Mouse (Mus musculus): ENCODE results near the gene Chd3. TPM values are rescaled to one million over a fixed set of nuclear protein-coding genes. Genes with fewer than 3 reads are reported as not detected.
A peak's percentile ranks its signal among the peaks of the same experiment; 100 is the strongest.
"Not testable (repeated sequence)": the region's sequence is repeated elsewhere in the genome, so short reads cannot be mapped to it uniquely, and the experiment has no call there.

Gene Chd3
- polyA plus RNA-seq, 1 experiment from 2014 or later: 39.4 TPM

DNA sequence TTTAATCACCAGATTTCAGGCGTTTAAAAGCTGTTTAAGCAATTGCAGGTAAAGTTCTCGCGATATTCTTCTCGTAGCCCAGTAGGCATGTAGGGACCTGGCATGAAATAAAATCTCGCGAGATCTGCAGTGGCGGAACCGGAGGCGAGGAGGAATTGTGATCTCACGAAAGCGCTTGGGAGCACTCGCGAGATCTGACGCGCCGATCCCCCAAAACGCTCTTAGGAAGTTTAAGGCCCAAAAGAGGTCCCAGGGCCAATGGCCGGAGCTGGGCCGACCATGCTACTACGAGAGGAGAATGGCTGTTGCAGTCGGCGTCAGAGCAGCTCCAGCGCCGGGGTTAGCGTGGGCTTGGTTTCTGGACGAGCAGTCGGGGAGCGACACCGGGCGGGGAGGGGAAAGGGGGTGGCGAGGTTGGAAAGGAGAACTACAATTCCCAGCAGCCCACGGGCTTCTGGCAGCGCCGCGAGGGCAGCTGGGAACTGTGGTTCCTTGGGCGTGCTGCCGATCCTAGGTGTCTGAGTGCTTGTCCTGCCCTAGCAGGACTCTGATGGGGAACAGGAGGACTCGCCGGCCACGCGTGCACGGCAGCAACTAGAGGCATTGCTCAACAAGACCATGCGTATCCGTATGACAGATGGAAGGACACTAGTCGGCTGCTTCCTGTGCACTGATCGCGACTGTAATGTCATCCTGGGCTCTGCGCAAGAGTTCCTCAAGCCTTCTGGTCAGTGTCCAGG, 26.6 kb upstream of the Chd3 start:
- WGBS: 1% methylated on average over 42 of the region's 48 CpGs
- DNase-seq (ENCODE audit: low spot score, missing footprints) (peak; percentile 100), ATAC-seq (ENCODE audit: low FRiP score) (peak; percentile 87)
- Histone ChIP-seq H3K4me1 (ENCODE audit: control insufficient read depth, insufficient read depth, low read length) (peaks cover 43% of the 10 kb centered on the region), H3K4me3 (ENCODE audit: low read depth, low read length) (peak overlapping the region; percentile 51), H3K9me3 (ENCODE audit: control insufficient read depth, low read length) (no peaks in the 10 kb centered on the region), H3K4me2 (peak overlapping the region; percentile 82), H3K27ac (ENCODE audit: low read depth, low read length) (peak overlapping the region; percentile 85), H3K36me3 (ENCODE audit: control insufficient read depth, insufficient read depth, low read length) (peaks cover 13% of the 10 kb centered on the region), H3K27me3 (ENCODE audit: control insufficient read depth, insufficient read depth, low read length) (peaks cover 12% of the 10 kb centered on the region), H3K9ac (ENCODE audit: low read length) (peak overlapping the region; percentile 75)

DNA sequence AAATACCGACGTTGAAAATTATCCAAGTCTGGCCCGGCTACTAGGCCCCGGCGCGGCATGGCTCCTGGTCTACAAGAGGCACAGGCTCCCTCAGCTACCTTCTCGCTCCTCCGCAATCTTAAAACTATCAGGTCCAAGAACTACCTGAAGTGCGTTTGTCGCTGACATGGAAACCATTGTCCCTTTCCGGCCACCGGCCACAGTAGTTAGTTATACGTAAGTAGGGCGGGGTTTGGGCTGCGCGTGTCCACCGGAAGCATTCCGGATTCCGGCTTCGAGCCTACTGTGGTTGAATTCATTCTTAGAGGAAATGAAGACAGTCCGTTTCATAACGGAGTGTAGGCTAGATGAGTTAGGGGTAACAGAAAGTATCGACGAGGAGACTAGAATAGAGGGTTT, 26.0 kb upstream of the Chd3 start, which contains the start of the genes Naa38 and Cyb5d1:
TSS of gene Naa38 (plus strand) at position 253 of the 399 bp plus-strand sequence.
TSS of gene Cyb5d1 (minus strand) at position 397 of the 399 bp plus-strand sequence.
- ATAC-seq (ENCODE audit: low FRiP score): peak; percentile 72
- H3K27ac ChIP-seq (ENCODE audit: low read depth, low read length): peak within 1 kb of the TSS; percentile 85
- not testable (repeated sequence) for H3K27me3 ChIP-seq (ENCODE audit: control insufficient read depth, insufficient read depth, low read length); DNase-seq (ENCODE audit: low spot score, missing footprints); H3K36me3 ChIP-seq (ENCODE audit: control insufficient read depth, insufficient read depth, low read length); H3K9me3 ChIP-seq (ENCODE audit: control insufficient read depth, low read length)
- peaks cover 42% of the 10 kb centered on the region for H3K4me1 ChIP-seq (ENCODE audit: control insufficient read depth, insufficient read depth, low read length)
- WGBS: under 1% methylated on average over 21 of the region's 24 CpGs
- peak within 1 kb of the TSS; percentile 75 for H3K9ac ChIP-seq (ENCODE audit: low read length)
- H3K4me3 ChIP-seq (ENCODE audit: low read depth, low read length): peak within 1 kb of the TSS; percentile 51
- peak within 1 kb of the TSS; percentile 82 for H3K4me2 ChIP-seq

DNA sequence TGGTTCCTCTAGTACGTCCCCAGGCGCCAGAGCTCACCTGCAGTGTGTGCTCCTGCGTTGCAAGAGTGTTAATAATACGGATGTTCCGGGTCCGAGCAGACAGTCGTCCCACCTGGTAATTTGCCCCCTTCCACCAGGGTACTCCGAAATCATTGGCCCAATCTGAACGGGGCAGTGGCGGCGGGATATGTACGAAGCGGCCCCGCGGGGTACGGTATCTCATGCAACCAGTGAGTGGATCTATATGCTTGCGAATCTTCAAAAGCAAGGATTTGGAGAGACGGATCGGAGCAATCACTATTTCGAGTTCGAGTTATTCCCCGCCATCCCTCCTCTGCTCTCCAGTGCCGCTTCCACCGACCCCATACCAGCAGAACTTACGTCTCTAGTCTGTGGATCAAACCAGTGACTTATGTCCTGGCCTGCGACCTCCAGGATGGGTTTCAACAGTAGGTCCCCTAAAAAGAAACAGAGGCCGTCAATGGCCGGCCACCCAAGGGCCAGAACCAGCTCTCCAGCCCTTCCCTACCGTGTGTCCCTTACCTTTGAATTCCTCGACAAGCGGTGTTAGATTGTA, 25.5 kb upstream of the Chd3 start:
- 2% methylated on average over 31 of the region's 31 CpGs for WGBS
- DNase-seq (ENCODE audit: low spot score, missing footprints): peak; percentile 92

DNA sequence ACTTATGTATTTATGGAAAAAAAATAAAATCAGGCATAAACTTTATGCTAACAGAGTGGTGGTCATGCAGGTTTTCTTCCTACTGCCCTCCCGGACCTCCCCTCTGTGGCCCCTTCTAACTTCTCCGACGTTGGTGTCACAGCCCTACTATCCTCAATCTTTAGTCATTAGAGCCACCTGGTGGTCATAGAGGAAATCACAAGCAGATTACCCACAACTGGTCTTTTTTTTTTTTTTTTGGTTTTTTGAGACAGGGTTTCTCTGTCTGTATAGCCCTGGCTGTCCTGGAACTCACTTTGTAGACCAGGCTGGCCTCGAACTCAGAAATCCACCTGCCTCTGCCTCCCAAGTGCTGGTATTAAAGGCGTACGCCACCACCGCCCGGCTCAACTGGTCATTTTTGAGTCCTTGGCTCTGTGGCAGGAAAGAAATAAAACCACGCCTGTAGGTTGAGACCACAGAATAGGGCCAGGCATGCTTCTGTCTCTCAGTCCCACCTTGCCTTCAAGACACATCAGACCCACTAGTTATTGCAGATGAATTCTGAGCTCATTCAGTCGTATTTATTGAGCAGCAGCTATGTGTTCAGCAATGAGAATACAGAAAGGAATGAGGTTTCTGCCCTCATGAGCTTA, 21.3 kb upstream of the Chd3 start:
- Histone ChIP-seq H3K9ac (ENCODE audit: low read length) (no peak overlapping the region), H3K9me3 (ENCODE audit: control insufficient read depth, low read length) (no peaks in the 10 kb centered on the region), H3K36me3 (ENCODE audit: control insufficient read depth, insufficient read depth, low read length) (no peaks in the 10 kb centered on the region), H3K4me2 (no peak overlapping the region), H3K27ac (ENCODE audit: low read depth, low read length) (no peak overlapping the region), H3K4me1 (ENCODE audit: control insufficient read depth, insufficient read depth, low read length) (peaks cover 4% of the 10 kb centered on the region), H3K27me3 (ENCODE audit: control insufficient read depth, insufficient read depth, low read length) (no peaks in the 10 kb centered on the region), H3K4me3 (ENCODE audit: low read depth, low read length) (no peak overlapping the region)
- peak; percentile 47; the same call in 1 of the 2 replicates for ATAC-seq (ENCODE audit: low FRiP score)
- 58% methylated on average over 10 of the region's 10 CpGs for WGBS
- DNase-seq (ENCODE audit: low spot score, missing footprints): peak; percentile 93

More for the DNA sequence above, 25.5 kb upstream of the Chd3 start:
- Histone ChIP-seq H3K4me2 (peak overlapping the region; percentile 57), H3K4me3 (ENCODE audit: low read depth, low read length) (peak overlapping the region; percentile 51), H3K9ac (ENCODE audit: low read length) (peak overlapping the region; percentile 75), H3K4me1 (ENCODE audit: control insufficient read depth, insufficient read depth, low read length) (peaks cover 36% of the 10 kb centered on the region)
- not testable (repeated sequence) for H3K36me3 ChIP-seq (ENCODE audit: control insufficient read depth, insufficient read depth, low read length); H3K27me3 ChIP-seq (ENCODE audit: control insufficient read depth, insufficient read depth, low read length); ATAC-seq (ENCODE audit: low FRiP score); H3K9me3 ChIP-seq (ENCODE audit: control insufficient read depth, low read length); H3K27ac ChIP-seq (ENCODE audit: low read depth, low read length)

DNA sequence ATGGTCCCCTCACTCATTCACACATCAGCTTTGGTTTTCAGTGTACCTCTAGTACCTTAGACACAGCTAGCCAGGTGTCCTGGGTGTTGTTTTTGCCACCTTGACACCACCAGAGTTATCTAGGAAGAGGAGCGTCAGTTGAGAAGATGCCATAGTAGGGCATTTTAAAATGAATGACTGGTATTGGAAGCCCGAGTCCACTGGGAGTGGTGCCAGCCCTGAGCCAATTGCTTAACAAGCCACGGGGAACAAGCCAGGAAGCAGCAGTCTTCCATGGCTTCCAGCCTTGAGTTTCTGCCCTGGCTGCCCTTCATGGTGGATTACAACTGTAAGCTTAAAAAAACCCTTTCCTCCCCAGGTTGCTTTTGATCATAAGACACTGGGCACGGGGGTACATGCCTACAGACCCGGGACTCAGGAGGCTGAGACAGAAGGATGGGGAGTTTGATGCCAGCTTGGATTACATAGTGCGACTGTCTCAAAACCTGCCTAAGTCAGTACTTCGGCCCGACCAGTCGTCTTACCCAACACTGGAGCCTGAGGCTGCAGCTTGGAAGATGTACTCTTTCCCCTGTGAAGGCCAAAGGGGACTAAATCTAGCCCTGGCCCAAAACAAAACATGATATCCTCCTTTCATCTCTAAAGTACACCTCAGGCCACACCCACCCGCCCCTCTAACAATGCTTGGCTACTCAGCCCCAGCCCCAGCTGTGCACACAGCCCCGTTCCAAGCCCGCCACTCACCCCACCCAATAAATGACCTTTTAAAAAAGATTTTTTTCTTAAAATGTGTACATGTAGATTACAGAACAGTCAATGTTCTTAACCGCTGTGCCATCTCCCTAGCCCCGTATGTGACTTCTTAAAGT, 20.6 kb upstream of the Chd3 start:
- H3K9ac ChIP-seq (ENCODE audit: low read length): no peak overlapping the region
- H3K9me3 ChIP-seq (ENCODE audit: control insufficient read depth, low read length): no peaks in the 10 kb centered on the region
- 0 out of 2 replicates have a peak, but pooled peaks have one; percentile 33 for ATAC-seq (ENCODE audit: low FRiP score)
- 66% methylated on average over 14 of the region's 14 CpGs for WGBS
- no peak overlapping the region for H3K27ac ChIP-seq (ENCODE audit: low read depth, low read length)
- peaks cover 4% of the 10 kb centered on the region for H3K4me1 ChIP-seq (ENCODE audit: control insufficient read depth, insufficient read depth, low read length)
- no peak overlapping the region for H3K4me2 ChIP-seq
- DNase-seq (ENCODE audit: low spot score, missing footprints): no peak
- no peaks in the 10 kb centered on the region for H3K27me3 ChIP-seq (ENCODE audit: control insufficient read depth, insufficient read depth, low read length)
- no peak overlapping the region for H3K4me3 ChIP-seq (ENCODE audit: low read depth, low read length)
- no peaks in the 10 kb centered on the region for H3K36me3 ChIP-seq (ENCODE audit: control insufficient read depth, insufficient read depth, low read length)

DNA sequence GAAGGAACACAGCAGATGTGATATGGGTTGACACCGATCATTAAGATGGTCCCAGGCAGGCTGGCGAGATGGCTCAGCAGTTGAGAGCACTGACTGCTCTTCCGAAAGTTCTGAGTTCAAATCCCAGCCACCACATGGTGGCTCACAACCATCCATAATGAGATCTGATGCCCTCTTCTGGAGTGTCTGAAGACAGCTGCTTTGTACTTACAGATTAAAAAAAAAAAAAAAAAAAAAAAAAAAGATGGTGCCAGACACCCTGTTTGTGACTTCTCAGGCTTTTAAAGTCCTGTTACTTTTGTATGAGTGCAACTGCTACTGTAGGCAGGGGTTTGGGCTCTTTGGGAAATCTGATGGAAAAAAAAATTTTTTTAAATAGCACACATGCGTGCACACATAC, 19.5 kb upstream of the Chd3 start:
- no peak overlapping the region for H3K4me3 ChIP-seq (ENCODE audit: low read depth, low read length)
- no peak overlapping the region for H3K27ac ChIP-seq (ENCODE audit: low read depth, low read length)
- no peaks in the 10 kb centered on the region for H3K27me3 ChIP-seq (ENCODE audit: control insufficient read depth, insufficient read depth, low read length)
- no peaks in the 10 kb centered on the region for H3K9me3 ChIP-seq (ENCODE audit: control insufficient read depth, low read length)
- H3K4me1 ChIP-seq (ENCODE audit: control insufficient read depth, insufficient read depth, low read length): no peaks in the 10 kb centered on the region; the same call in 1 of the 2 replicates
- H3K9ac ChIP-seq (ENCODE audit: low read length): no peak overlapping the region
- ATAC-seq (ENCODE audit: low FRiP score) (no peak), DNase-seq (ENCODE audit: low spot score, missing footprints) (no peak)
- no peaks in the 10 kb centered on the region for H3K36me3 ChIP-seq (ENCODE audit: control insufficient read depth, insufficient read depth, low read length)
- 95% methylated on average over 4 of the region's 4 CpGs for WGBS
- no peak overlapping the region for H3K4me2 ChIP-seq

DNA sequence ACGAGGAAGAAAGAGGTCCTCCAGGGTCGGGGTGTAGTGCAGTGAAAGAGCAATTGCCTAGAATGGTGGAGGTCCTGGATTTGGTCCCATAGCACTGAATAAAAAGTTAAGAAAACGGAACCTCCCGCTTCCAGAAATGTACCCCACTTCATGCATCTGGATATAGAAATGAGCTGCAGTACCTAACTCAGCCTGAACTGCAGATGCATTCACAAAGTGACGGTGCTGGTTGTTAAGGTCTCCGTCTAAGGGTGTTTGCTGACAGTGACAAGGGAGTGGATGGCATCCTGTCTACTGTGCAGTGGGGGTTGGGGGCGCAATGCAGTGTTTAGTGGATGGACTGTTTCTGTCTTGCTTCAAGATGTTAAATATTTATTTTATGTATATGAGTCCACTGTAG, 17.6 kb upstream of the Chd3 start:
- WGBS: 84% methylated on average over 7 of the region's 7 CpGs

DNA sequence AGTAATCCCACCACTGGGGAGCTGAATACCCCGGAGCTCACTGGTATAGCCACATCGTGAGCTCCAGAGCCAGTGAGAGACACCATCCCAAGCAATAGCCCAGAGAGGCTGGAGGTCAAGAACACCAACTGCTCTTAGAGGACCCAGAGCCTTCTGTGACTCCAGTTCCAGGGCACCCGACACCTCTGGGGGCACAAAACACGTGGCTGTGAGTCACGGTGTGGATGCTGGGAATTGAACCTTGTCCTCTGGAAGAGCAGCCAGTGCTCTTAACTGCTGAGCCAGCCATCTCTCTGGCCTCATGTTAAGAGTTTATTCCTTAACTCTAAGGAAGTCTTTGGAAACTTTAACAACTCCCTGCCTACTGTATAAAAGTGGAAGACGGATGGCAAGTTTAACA, 15.8 kb upstream of the Chd3 start:
- Histone ChIP-seq H3K4me3 (ENCODE audit: low read depth, low read length) (no peak overlapping the region), H3K4me2 (no peak overlapping the region), H3K9me3 (ENCODE audit: control insufficient read depth, low read length) (no peaks in the 10 kb centered on the region), H3K27ac (ENCODE audit: low read depth, low read length) (no peak overlapping the region), H3K4me1 (ENCODE audit: control insufficient read depth, insufficient read depth, low read length) (no peaks in the 10 kb centered on the region), H3K36me3 (ENCODE audit: control insufficient read depth, insufficient read depth, low read length) (no peaks in the 10 kb centered on the region), H3K27me3 (ENCODE audit: control insufficient read depth, insufficient read depth, low read length) (no peaks in the 10 kb centered on the region), H3K9ac (ENCODE audit: low read length) (no peak overlapping the region)
- ATAC-seq (ENCODE audit: low FRiP score): no peak
- no peak for DNase-seq (ENCODE audit: low spot score, missing footprints)
- WGBS: 81% methylated on average over 6 of the region's 6 CpGs

More for the DNA sequence above, 17.6 kb upstream of the Chd3 start:
- DNase-seq (ENCODE audit: low spot score, missing footprints) (no peak), ATAC-seq (ENCODE audit: low FRiP score) (no peak)
- H3K9ac ChIP-seq (ENCODE audit: low read length): no peak overlapping the region
- H3K27ac ChIP-seq (ENCODE audit: low read depth, low read length): no peak overlapping the region
- no peaks in the 10 kb centered on the region for H3K27me3 ChIP-seq (ENCODE audit: control insufficient read depth, insufficient read depth, low read length)
- H3K4me1 ChIP-seq (ENCODE audit: control insufficient read depth, insufficient read depth, low read length): no peaks in the 10 kb centered on the region; the same call in 1 of the 2 replicates
- no peaks in the 10 kb centered on the region for H3K9me3 ChIP-seq (ENCODE audit: control insufficient read depth, low read length)
- no peak overlapping the region for H3K4me2 ChIP-seq
- no peaks in the 10 kb centered on the region for H3K36me3 ChIP-seq (ENCODE audit: control insufficient read depth, insufficient read depth, low read length)
- H3K4me3 ChIP-seq (ENCODE audit: low read depth, low read length): no peak overlapping the region
